Mouse (Mus musculus): ENCODE measurements at regions not wholly inside any gene's neighbourhood (a gene's known extent, or its start where the extent isn't known, plus 50 kb on each side); places are given as distances from the start of the nearest gene placed in this dataset.

DNA sequence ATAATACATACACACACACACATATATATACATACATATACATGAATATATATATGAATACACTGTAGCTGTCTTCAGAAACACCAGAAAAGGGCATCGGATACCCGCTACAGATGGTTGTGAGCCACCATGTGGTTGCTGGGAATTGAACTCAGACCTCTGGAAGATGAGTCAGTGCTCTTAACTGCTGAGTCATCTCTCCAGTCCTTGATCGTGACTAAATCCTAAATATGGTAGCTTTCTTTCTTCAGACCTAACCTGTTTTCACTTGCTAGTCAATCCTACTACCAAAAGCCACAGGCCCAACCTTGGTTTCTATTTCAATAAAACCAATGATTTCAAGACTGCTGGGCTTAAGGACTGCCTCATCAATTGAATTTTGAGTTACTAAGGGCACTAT lies 95.0 kb upstream of the Slc4a7 start:
- Histone ChIP-seq H3K27me3 (ENCODE audit: control insufficient read depth, insufficient read depth, low read length) (no peaks in the 10 kb centered on the region), H3K27ac (ENCODE audit: low read length) (no peak overlapping the region), H3K9me3 (replicated peaks; ENCODE audit: control insufficient read depth, low read length) (no peaks in the 10 kb centered on the region), H3K4me2 (ENCODE audit: low read depth, low read length) (no peak overlapping the region), H3K36me3 (ENCODE audit: control insufficient read depth, insufficient read depth) (no peaks in the 10 kb centered on the region), H3K4me1 (ENCODE audit: control insufficient read depth, insufficient read depth, low read length) (no peaks in the 10 kb centered on the region), H3K4me3 (ENCODE audit: low read length) (no peak overlapping the region), H3K9ac (ENCODE audit: low read length) (no peak overlapping the region)
- 87% methylated on average over 3 of the region's 3 CpGs for WGBS
- no peak for ATAC-seq (replicated peaks; ENCODE audit: extremely low read depth, insufficient read depth, low FRiP score)

DNA sequence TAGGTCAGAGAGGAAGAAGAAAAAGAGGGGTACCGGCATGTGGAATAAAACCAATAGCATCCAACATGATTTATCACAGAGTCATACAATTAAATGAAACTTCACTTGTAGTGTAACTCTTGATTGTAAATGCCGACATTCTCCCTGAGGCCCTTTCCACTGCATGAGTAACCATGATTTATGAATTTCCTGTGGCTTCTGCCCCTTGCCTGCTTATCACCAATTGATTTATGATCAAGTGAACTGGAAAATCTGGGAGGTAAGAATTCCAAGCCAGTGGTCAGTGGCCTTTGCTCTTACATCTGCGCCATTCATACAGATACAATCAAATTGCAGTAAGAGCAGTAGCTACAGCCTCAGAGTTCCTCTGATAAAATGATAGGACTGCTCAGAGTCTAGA lies 89.8 kb upstream of the Slc4a7 start:
- Histone ChIP-seq H3K9me3 (replicated peaks; ENCODE audit: control insufficient read depth, low read length) (no peaks in the 10 kb centered on the region), H3K27ac (ENCODE audit: low read length) (no peak overlapping the region), H3K4me3 (ENCODE audit: low read length) (no peak overlapping the region), H3K36me3 (ENCODE audit: control insufficient read depth, insufficient read depth) (no peaks in the 10 kb centered on the region), H3K9ac (ENCODE audit: low read length) (no peak overlapping the region), H3K27me3 (ENCODE audit: control insufficient read depth, insufficient read depth, low read length) (no peaks in the 10 kb centered on the region), H3K4me1 (ENCODE audit: control insufficient read depth, insufficient read depth, low read length) (no peaks in the 10 kb centered on the region), H3K4me2 (ENCODE audit: low read depth, low read length) (no peak overlapping the region)
- no peak for ATAC-seq (replicated peaks; ENCODE audit: extremely low read depth, insufficient read depth, low FRiP score)
- 75% methylated on average over 3 of the region's 3 CpGs for whole genome bisulfite sequencing

DNA sequence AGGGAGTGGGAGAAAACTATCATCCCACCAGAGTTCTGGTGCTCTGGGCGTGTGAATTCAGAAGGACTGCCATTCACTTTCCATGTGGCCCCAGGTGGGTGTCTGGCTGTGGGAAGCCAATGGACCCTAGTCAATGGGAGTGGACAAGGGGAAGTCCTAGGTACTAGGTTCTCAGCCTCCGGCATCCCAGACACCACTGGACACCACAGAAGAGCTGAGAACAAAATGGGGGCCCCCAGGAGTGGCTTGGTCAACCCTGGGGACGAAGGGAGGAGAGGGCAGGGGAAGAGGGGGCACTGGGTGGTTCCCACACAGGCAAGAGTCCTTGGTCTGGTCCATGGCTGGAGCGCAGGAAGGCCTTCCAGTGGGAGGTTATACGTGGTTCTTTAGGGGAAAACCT lies 81.8 kb upstream of the Slc4a7 start:
- no peaks in the 10 kb centered on the region for H3K9me3 ChIP-seq (replicated peaks; ENCODE audit: control insufficient read depth, low read length)
- H3K9ac ChIP-seq (ENCODE audit: low read length): no peak overlapping the region
- 74% methylated on average over 5 of the region's 5 CpGs for WGBS
- H3K27ac ChIP-seq (ENCODE audit: low read length): no peak overlapping the region
- H3K36me3 ChIP-seq (ENCODE audit: control insufficient read depth, insufficient read depth): no peaks in the 10 kb centered on the region
- H3K4me2 ChIP-seq (ENCODE audit: low read depth, low read length): no peak overlapping the region
- no peak overlapping the region for H3K4me3 ChIP-seq (ENCODE audit: low read length)
- H3K4me1 ChIP-seq (ENCODE audit: control insufficient read depth, insufficient read depth, low read length): no peaks in the 10 kb centered on the region
- ATAC-seq (replicated peaks; ENCODE audit: extremely low read depth, insufficient read depth, low FRiP score): no peak
- no peaks in the 10 kb centered on the region for H3K27me3 ChIP-seq (ENCODE audit: control insufficient read depth, insufficient read depth, low read length)

DNA sequence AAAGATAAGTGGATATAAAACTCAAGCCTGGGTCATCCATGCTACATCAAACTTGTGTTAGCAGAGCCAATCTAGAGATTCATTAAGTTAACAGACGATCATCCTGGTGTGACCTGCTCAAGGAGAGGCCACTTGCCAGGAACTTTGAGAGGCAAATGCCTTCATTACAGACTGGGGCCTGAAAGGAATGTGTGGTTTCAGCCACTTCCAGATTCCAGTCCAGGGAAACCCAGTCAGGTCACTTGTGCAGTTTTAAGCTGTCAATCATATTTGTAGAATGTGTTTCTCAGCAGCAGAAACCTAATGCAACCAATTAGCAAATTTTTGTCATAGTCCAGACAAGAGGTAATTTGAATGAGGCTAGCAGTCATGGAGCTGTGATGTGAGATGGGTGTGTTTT lies 73.4 kb upstream of the Slc4a7 start:
- WGBS: 47% methylated on average over 1 of the region's 1 CpGs
- Histone ChIP-seq H3K27ac (ENCODE audit: low read length) (no peak overlapping the region), H3K9me3 (replicated peaks; ENCODE audit: control insufficient read depth, low read length) (no peaks in the 10 kb centered on the region), H3K9ac (ENCODE audit: low read length) (no peak overlapping the region), H3K4me1 (ENCODE audit: control insufficient read depth, insufficient read depth, low read length) (peaks cover 9% of the 10 kb centered on the region), H3K36me3 (ENCODE audit: control insufficient read depth, insufficient read depth) (no peaks in the 10 kb centered on the region), H3K27me3 (ENCODE audit: control insufficient read depth, insufficient read depth, low read length) (no peaks in the 10 kb centered on the region), H3K4me3 (ENCODE audit: low read length) (no peak overlapping the region), H3K4me2 (ENCODE audit: low read depth, low read length) (no peak overlapping the region)
- ATAC-seq (replicated peaks; ENCODE audit: extremely low read depth, insufficient read depth, low FRiP score): no peak

DNA sequence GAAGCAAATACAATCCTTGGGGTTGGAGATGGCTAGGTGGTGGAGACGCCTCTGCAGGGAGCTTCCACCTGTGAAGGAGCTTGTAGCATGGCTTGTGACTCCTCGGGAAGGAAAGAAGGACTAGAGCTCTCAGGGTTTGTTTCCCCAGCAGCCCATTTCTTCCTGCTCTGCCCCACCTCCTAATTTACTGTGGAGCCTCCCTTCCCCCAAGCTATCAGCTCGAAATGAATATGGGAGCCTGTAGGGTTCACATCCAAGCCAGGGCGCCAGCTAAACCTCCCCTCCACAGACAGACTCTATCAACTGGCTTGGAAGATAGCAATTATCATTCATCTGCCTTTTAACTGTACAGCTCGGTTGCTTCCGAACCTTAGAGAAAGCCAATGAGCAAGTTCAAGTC lies 70.3 kb upstream of the Slc4a7 start:
- ATAC-seq (replicated peaks; ENCODE audit: extremely low read depth, insufficient read depth, low FRiP score): no peak
- no peak overlapping the region for H3K4me3 ChIP-seq (ENCODE audit: low read length)
- H3K9me3 ChIP-seq (replicated peaks; ENCODE audit: control insufficient read depth, low read length): no peaks in the 10 kb centered on the region
- no peak overlapping the region for H3K9ac ChIP-seq (ENCODE audit: low read length)
- 51% methylated on average over 6 of the region's 6 CpGs for WGBS
- H3K27ac ChIP-seq (ENCODE audit: low read length): no peak overlapping the region
- peaks cover 9% of the 10 kb centered on the region for H3K4me1 ChIP-seq (ENCODE audit: control insufficient read depth, insufficient read depth, low read length)
- H3K27me3 ChIP-seq (ENCODE audit: control insufficient read depth, insufficient read depth, low read length): no peaks in the 10 kb centered on the region
- no peaks in the 10 kb centered on the region for H3K36me3 ChIP-seq (ENCODE audit: control insufficient read depth, insufficient read depth)
- no peak overlapping the region for H3K4me2 ChIP-seq (ENCODE audit: low read depth, low read length)

DNA sequence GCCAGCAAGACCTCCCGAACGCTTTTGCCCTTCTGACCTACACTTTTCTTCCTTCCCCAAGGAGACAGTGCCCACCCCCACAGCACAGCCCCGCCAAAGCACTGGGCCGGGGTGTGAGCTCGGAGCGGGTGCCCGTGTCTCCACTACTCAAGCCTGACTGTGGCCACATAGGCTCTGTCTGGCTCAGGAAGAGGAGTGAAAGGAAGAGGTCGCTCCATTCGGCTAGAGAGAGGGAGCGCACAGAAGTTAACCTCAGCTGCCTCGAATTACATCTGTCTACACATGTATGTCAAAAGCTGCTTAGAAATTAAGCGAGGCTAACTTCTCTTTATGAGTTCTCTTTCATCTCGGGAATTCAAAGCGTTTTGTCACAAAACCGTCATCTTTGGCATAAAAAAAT lies 69.6 kb upstream of the Slc4a7 start:
- Histone ChIP-seq H3K27me3 (ENCODE audit: control insufficient read depth, insufficient read depth, low read length) (no peaks in the 10 kb centered on the region), H3K4me1 (ENCODE audit: control insufficient read depth, insufficient read depth, low read length) (peaks cover 9% of the 10 kb centered on the region), H3K9ac (ENCODE audit: low read length) (peak overlapping the region; percentile 55; the same call in 1 of the 2 replicates), H3K36me3 (ENCODE audit: control insufficient read depth, insufficient read depth) (no peaks in the 10 kb centered on the region), H3K9me3 (replicated peaks; ENCODE audit: control insufficient read depth, low read length) (no peaks in the 10 kb centered on the region), H3K27ac (ENCODE audit: low read length) (no peak overlapping the region), H3K4me2 (ENCODE audit: low read depth, low read length) (peak overlapping the region; percentile 68), H3K4me3 (ENCODE audit: low read length) (peak overlapping the region; percentile 44)
- ATAC-seq (replicated peaks; ENCODE audit: extremely low read depth, insufficient read depth, low FRiP score): no peak; the same call in none of the 2 replicates
- WGBS: 3% methylated on average over 15 of the region's 15 CpGs

DNA sequence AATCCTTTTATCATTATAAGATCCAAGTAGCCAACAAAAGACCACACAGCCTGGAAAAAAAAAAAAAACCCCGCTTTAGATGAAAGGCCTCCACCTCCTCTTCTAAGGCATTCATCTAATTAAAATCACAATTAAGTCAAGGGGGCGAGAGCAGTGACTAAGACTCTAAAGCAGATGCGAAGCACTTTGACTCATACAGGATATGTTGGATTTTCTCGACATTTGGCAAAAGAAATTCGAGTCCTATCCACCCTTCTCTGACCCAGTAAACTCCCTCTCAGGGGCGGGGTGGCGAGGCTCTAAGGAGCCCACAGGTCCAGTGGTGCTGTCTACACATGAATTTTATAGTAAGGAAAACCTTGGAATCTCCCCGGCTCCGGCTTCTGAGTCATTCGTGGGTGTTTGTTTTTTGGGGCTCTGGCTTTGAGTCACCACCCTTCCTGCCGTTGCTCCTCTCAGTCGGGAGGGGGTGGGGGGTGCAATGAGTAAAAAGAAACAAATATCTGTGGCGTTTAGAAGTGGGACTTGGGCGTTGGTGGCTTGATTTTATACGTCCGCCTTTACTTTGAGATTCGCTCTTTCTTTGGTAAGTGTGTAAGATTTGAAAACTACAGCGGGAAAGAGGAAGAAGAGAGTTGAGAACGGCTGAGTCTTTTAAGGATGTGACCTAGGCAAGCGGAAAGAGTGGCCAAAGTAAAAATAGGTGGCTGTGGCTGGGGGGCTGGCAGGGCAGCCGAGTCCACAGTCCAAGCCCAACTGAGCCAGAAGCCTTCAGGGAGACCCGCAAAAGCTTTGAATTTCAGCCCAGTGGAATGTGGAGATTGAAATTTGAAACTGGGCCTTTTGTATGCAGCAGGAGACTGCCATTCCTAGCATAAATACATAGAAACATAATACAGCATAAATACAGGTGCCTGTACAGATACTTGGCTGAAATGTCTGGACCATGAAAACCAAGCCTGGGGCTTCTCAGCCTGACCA lies 68.8 kb upstream of the Slc4a7 start:
- ATAC-seq (replicated peaks; ENCODE audit: extremely low read depth, insufficient read depth, low FRiP score): peak; percentile 37; the same call in 1 of the 2 replicates
- peak overlapping the region; percentile 68 for H3K4me2 ChIP-seq (ENCODE audit: low read depth, low read length)
- H3K9ac ChIP-seq (ENCODE audit: low read length): peak overlapping the region; percentile 28
- peaks cover 9% of the 10 kb centered on the region for H3K4me1 ChIP-seq (ENCODE audit: control insufficient read depth, insufficient read depth, low read length)
- no peaks in the 10 kb centered on the region for H3K36me3 ChIP-seq (ENCODE audit: control insufficient read depth, insufficient read depth)
- no peaks in the 10 kb centered on the region for H3K27me3 ChIP-seq (ENCODE audit: control insufficient read depth, insufficient read depth, low read length)
- peak overlapping the region; percentile 44 for H3K4me3 ChIP-seq (ENCODE audit: low read length)
- H3K9me3 ChIP-seq (replicated peaks; ENCODE audit: control insufficient read depth, low read length): no peaks in the 10 kb centered on the region
- H3K27ac ChIP-seq (ENCODE audit: low read length): no peak overlapping the region
- 5% methylated on average over 22 of the region's 22 CpGs for WGBS

DNA sequence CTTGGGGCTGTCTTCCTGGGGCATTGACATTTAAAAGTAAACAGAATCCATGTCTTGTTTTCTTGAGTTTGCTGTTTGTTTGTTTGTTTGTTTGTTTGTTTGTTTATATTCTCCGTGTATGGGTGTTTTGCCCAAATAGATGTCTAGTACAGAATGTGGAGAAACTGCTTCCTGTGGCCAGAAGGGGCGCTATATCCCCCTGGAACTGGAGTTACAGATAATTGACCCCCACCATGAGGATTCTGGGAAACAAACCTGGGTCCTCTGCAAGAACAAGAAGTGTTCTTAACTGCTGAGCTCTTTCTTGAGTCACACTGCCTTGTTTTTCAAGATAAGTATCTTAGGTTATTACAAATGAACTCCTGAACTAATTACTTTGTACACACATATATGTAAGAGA lies 68.1 kb upstream of the Slc4a7 start:
- Histone ChIP-seq H3K9me3 (replicated peaks; ENCODE audit: control insufficient read depth, low read length) (no peaks in the 10 kb centered on the region), H3K4me3 (ENCODE audit: low read length) (no peak overlapping the region), H3K4me1 (ENCODE audit: control insufficient read depth, insufficient read depth, low read length) (peaks cover 9% of the 10 kb centered on the region), H3K4me2 (ENCODE audit: low read depth, low read length) (peak overlapping the region; percentile 68; the same call in 1 of the 2 replicates), H3K9ac (ENCODE audit: low read length) (no peak overlapping the region), H3K36me3 (ENCODE audit: control insufficient read depth, insufficient read depth) (no peaks in the 10 kb centered on the region), H3K27me3 (ENCODE audit: control insufficient read depth, insufficient read depth, low read length) (no peaks in the 10 kb centered on the region), H3K27ac (ENCODE audit: low read length) (no peak overlapping the region)
- no peak for ATAC-seq (replicated peaks; ENCODE audit: extremely low read depth, insufficient read depth, low FRiP score)
- WGBS: 33% methylated on average over 2 of the region's 2 CpGs

DNA sequence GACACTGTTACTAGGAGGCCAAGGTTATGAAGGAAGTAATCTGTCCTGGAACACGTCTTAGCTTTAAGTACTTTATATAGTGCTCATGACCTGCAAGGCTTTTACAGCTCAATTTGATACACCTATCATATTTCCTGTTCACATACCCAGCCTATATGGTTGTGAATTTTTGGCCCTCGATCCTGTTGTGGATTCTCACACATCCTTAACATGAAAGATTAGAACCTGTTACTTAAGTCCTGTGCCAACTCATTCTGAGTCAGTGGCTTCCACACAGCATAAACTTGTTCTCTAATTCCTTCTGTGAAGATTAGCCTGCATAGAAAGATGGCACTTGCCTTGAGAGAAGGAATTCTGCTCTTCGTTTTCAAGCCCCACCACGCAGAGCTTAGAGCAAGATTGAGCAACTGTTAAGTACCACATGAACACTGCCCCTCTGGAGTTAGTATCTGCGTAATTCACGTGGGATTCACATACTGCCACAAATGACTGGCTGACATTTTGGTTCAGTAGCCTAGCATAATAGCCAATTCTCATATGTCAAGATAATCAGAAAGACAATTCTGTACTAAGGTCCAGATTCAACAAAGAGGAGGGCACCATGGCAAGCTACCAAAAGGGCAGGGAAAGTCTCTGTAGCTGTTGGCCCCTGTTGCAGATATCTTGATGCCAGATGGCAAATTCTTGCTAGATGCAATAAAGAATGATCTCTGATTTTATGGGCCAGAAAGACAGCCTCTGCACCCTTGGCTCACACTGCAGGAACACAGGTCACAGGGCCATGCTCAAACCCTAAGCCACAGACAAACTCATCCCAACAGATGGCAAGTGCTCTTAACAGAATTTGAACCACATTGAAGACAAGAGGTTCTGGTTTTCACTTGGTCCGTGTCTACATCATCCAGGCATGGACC lies 62.7 kb upstream of the Slc4a7 start:
- H3K4me1 ChIP-seq (ENCODE audit: control insufficient read depth, insufficient read depth, low read length): no peaks in the 10 kb centered on the region
- no peak overlapping the region for H3K4me2 ChIP-seq (ENCODE audit: low read depth, low read length)
- H3K9ac ChIP-seq (ENCODE audit: low read length): no peak overlapping the region
- H3K9me3 ChIP-seq (replicated peaks; ENCODE audit: control insufficient read depth, low read length): no peaks in the 10 kb centered on the region
- no peaks in the 10 kb centered on the region for H3K27me3 ChIP-seq (ENCODE audit: control insufficient read depth, insufficient read depth, low read length)
- WGBS: 69% methylated on average over 7 of the region's 7 CpGs
- no peak for ATAC-seq (replicated peaks; ENCODE audit: extremely low read depth, insufficient read depth, low FRiP score)
- H3K4me3 ChIP-seq (ENCODE audit: low read length): no peak overlapping the region
- H3K36me3 ChIP-seq (ENCODE audit: control insufficient read depth, insufficient read depth): no peaks in the 10 kb centered on the region
- H3K27ac ChIP-seq (ENCODE audit: low read length): no peak overlapping the region
